Mouse (Mus musculus) G1E (cell line): ENCODE data around the gene Helz. TPM values are rescaled to one million over a fixed set of nuclear protein-coding genes. Genes with fewer than 3 reads are reported as not detected.
"Not testable (repeated sequence)": the region's sequence is repeated elsewhere in the genome, so short reads cannot be mapped to it uniquely, and the experiment has no call there.

Experiments used
- ATAC-seq: 2 replicates; pipeline ENCODE4 v1.8.0; 2016; ENCODE audit warnings: mild to moderate bottlenecking; ENCODE audit not compliant: insufficient number of reproducible peaks, poor library complexity, low FRiP score, severe bottlenecking; ENCODE audit errors: extremely low read depth
- DNase-seq: peaks from one replicate; pipeline ENCODE4 v3.0.0; 2012; ENCODE audit warnings: low spot score
- H3K27me3 ChIP-seq: 2 replicates; pipeline ENCODE4 v1.6.1; 2012; ENCODE audit warnings: mild to moderate bottlenecking, low read length, inconsistent platforms; ENCODE audit not compliant: insufficient read depth
- H3K36me3 ChIP-seq: replicated peaks from 2 replicates; pipeline ENCODE3; 2012; ENCODE audit warnings: mild to moderate bottlenecking, inconsistent platforms
- H3K4me1 ChIP-seq: 2 replicates; pipeline ENCODE4 v1.6.1; 2012; ENCODE audit warnings: low read depth, low read length, inconsistent platforms, mixed read lengths; ENCODE audit not compliant: insufficient read depth
- H3K4me3 ChIP-seq: 2 replicates; pipeline ENCODE4 v1.5.1; 2012; ENCODE audit warnings: low read depth, mild to moderate bottlenecking, inconsistent platforms, low read length, moderate library complexity, mixed read lengths
- H3K9me3 ChIP-seq: replicated peaks from 2 replicates; pipeline ENCODE4 v1.6.1; 2012; ENCODE audit warnings: inconsistent platforms
- CTCF ChIP-seq: IDR thresholded peaks from 2 replicates; pipeline ENCODE4 v1.5.1; 2012; ENCODE audit warnings: low read depth, low read length, inconsistent platforms, mixed read lengths
- GATA1 ChIP-seq: IDR thresholded peaks from 2 replicates; pipeline ENCODE4 v1.6.1; 2012; ENCODE audit warnings: borderline replicate concordance, low read length, inconsistent platforms, mixed read lengths
- GATA2 ChIP-seq: IDR thresholded peaks from 2 replicates; pipeline ENCODE4 v1.6.1; 2012; ENCODE audit warnings: low read depth, low read length, inconsistent platforms, borderline replicate concordance
- POLR2AphosphoS5 ChIP-seq: IDR thresholded peaks from 2 replicates; pipeline ENCODE4 v1.6.1; 2012; ENCODE audit warnings: low read depth, low read length, inconsistent platforms; ENCODE audit not compliant: insufficient replicate concordance
- TAL1 ChIP-seq: conservative IDR thresholded peaks from 2 replicates; pipeline ENCODE4 v1.6.1; 2012; ENCODE audit warnings: low read depth, low read length, inconsistent platforms, mixed read lengths
- polyA plus RNA-seq: library from polyadenylated mRNA; stranded (reverse); fragments of >175 nt; gene quantifications from 2 replicates; pipeline ENCODE4 v1.2.3, GENCODE M21; 2012
- total RNA-seq, 2 experiments: library from RNA; stranded (forward) in 1 of 2; stranded (reverse) in 1 of 2; fragments of 200-1000 nt in 1 of 2; fragments of >200 nt in 1 of 2; fragmentation: Nextera tagmentation in 1 of 2; gene quantifications; 2 replicates each; pipeline ENCODE4 v1.2.3; 2014 to 2017

The Helz gene
- total and polyA plus RNA-seq, 3 experiments: 23.8 to 97.3 (median 63.5) TPM

- not testable (repeated sequence) for H3K36me3 ChIP-seq, DNase-seq, ATAC-seq, H3K4me3 ChIP-seq, H3K9me3 ChIP-seq
- peaks cover 26% of the 10 kb centered on the region for H3K27me3 ChIP-seq
- peak; percentile 83 for TF ChIP-seq CTCF
- H3K4me1 ChIP-seq: peaks cover 13% of the 10 kb centered on the region
These were observed 35.8 kb upstream of the Helz start for GRCm38 (mm10) chr11:107511954-107512353.

GRCm38 (mm10) chr11:107513047-107513446 lies 34.7 kb upstream of the Helz start:
- Histone ChIP-seq H3K4me1 (peaks cover 13% of the 10 kb centered on the region), H3K36me3 (no peaks in the 10 kb centered on the region), H3K9me3 (no peaks in the 10 kb centered on the region), H3K27me3 (peaks cover 26% of the 10 kb centered on the region), H3K4me3 (no peak overlapping the region)
- TF ChIP-seq GATA1 (no peak), GATA2 (no peak), CTCF (no peak), POLR2AphosphoS5 (no peak), TAL1 (no peak)
- ATAC-seq (no peak), DNase-seq (no peak)

- H3K4me1 ChIP-seq: 0 out of 2 replicates have a peak, but pooled peaks cover 2% of the 10 kb centered on the region
- H3K36me3 ChIP-seq: no peaks in the 10 kb centered on the region
- H3K4me3 ChIP-seq: no peak overlapping the region
- H3K9me3 ChIP-seq: no peaks in the 10 kb centered on the region
- peaks cover 23% of the 10 kb centered on the region for H3K27me3 ChIP-seq
- ATAC-seq: no peak
- DNase-seq: no peak
- TF ChIP-seq GATA1 (no peak), GATA2 (no peak), CTCF (no peak), TAL1 (no peak), POLR2AphosphoS5 (no peak)
These were observed 31.3 kb upstream of the Helz start for GRCm38 (mm10) chr11:107516387-107516786.

- Histone ChIP-seq H3K4me3 (no peak overlapping the region), H3K27me3 (peaks cover 17% of the 10 kb centered on the region), H3K9me3 (no peaks in the 10 kb centered on the region), H3K4me1 (no peaks in the 10 kb centered on the region), H3K36me3 (no peaks in the 10 kb centered on the region)
- DNase-seq: no peak
- TF ChIP-seq CTCF: no peak
- no peak for ATAC-seq
These were observed 28.9 kb upstream of the Helz start for GRCm38 (mm10) chr11:107518645-107519429.

- Histone ChIP-seq H3K4me3 (no peak overlapping the region), H3K27me3 (peaks cover 26% of the 10 kb centered on the region), H3K4me1 (no peaks in the 10 kb centered on the region), H3K9me3 (no peaks in the 10 kb centered on the region), H3K36me3 (no peaks in the 10 kb centered on the region)
- no peak for TF ChIP-seq POLR2AphosphoS5
- TF ChIP-seq CTCF: no peak
- no peak for TF ChIP-seq GATA2
- no peak for TF ChIP-seq TAL1
- no peak for TF ChIP-seq GATA1
- DNase-seq: no peak
- ATAC-seq: no peak
These were observed 26.6 kb upstream of the Helz start for GRCm38 (mm10) chr11:107521153-107521552.

- peaks cover 20% of the 10 kb centered on the region for H3K27me3 ChIP-seq
- no peaks in the 10 kb centered on the region for H3K36me3 ChIP-seq
- DNase-seq (no peak), ATAC-seq (no peak)
- no peaks in the 10 kb centered on the region for H3K9me3 ChIP-seq
- H3K4me1 ChIP-seq: no peaks in the 10 kb centered on the region
- no peak for TF ChIP-seq GATA2
- no peak for TF ChIP-seq POLR2AphosphoS5
- TF ChIP-seq GATA1: no peak
- TF ChIP-seq CTCF: no peak
- no peak for TF ChIP-seq TAL1
- H3K4me3 ChIP-seq: no peak overlapping the region
These were observed 22.8 kb upstream of the Helz start for GRCm38 (mm10) chr11:107524966-107525365.
